Mouse (Mus musculus) embryo, embryonic 10.5 days (tissue): ENCODE data around the gene Coro2b.
A peak's percentile ranks its signal among the peaks of the same experiment; 100 is the strongest.

ENCODE experiments used
- DNase-seq: peaks from one replicate; pipeline ENCODE4 v3.0.0-alpha.2; 2015; ENCODE audit warnings: low spot score

Coro2b gene

GRCm38 (mm10) chr9:62539251-62539711 lies 2.4 kb upstream of the Coro2b start:
- DNase-seq: no peak

GRCm38 (mm10) chr9:62537941-62538340 lies 1.1 kb upstream of the Coro2b start:
- DNase-seq: no peak

GRCm38 (mm10) chr9:62536119-62536654 lies 657 bp downstream of the Coro2b start:
- DNase-seq: peak; percentile 52

GRCm38 (mm10) chr9:62535566-62535965 lies 1.3 kb downstream of the Coro2b start:
- no peak for DNase-seq

GRCm38 (mm10) chr9:62534691-62535090 lies 2.2 kb downstream of the Coro2b start:
- no peak for DNase-seq

GRCm38 (mm10) chr9:62534158-62534557 lies 2.7 kb downstream of the Coro2b start:
- DNase-seq: no peak

- no peak for DNase-seq
These were observed 4.0 kb downstream of the Coro2b start for GRCm38 (mm10) chr9:62532876-62533275.

- DNase-seq: peak; percentile 79
These were observed 5.2 kb downstream of the Coro2b start for GRCm38 (mm10) chr9:62531459-62532275.

GRCm38 (mm10) chr9:62528527-62528926 lies 8.3 kb downstream of the Coro2b start:
- DNase-seq: no peak

GRCm38 (mm10) chr9:62526858-62527257 lies 10.0 kb downstream of the Coro2b start:
- no peak for DNase-seq

- DNase-seq: no peak
These were observed 10.4 kb downstream of the Coro2b start for GRCm38 (mm10) chr9:62526451-62526850.

- DNase-seq: no peak
These were observed 12.0 kb downstream of the Coro2b start for GRCm38 (mm10) chr9:62524761-62525308.

GRCm38 (mm10) chr9:62522791-62523471 lies 13.9 kb downstream of the Coro2b start:
- peak; percentile 40 for DNase-seq

GRCm38 (mm10) chr9:62522211-62522610 lies 14.6 kb downstream of the Coro2b start:
- no peak for DNase-seq

- DNase-seq: no peak
These were observed 15.3 kb downstream of the Coro2b start for GRCm38 (mm10) chr9:62521541-62521940.

GRCm38 (mm10) chr9:62520933-62521332 lies 15.9 kb downstream of the Coro2b start:
- no peak for DNase-seq

- DNase-seq: no peak
These were observed 16.9 kb downstream of the Coro2b start for GRCm38 (mm10) chr9:62519787-62520503.

GRCm38 (mm10) chr9:62519334-62519733 lies 17.5 kb downstream of the Coro2b start:
- DNase-seq: no peak

GRCm38 (mm10) chr9:62518572-62518971 lies 18.3 kb downstream of the Coro2b start:
- DNase-seq: peak; percentile 47

- no peak for DNase-seq
These were observed 19.5 kb downstream of the Coro2b start for GRCm38 (mm10) chr9:62517112-62517957.

GRCm38 (mm10) chr9:62515138-62515537 lies 21.7 kb downstream of the Coro2b start:
- no peak for DNase-seq
